Mouse (Mus musculus): ENCODE data around the gene Atox1. TPM values are rescaled to one million over a fixed set of nuclear protein-coding genes. Genes with fewer than 3 reads are reported as not detected.

The Atox1 gene
- polyA plus RNA-seq, 1 experiment from 2014 or later: 292 TPM

DNA sequence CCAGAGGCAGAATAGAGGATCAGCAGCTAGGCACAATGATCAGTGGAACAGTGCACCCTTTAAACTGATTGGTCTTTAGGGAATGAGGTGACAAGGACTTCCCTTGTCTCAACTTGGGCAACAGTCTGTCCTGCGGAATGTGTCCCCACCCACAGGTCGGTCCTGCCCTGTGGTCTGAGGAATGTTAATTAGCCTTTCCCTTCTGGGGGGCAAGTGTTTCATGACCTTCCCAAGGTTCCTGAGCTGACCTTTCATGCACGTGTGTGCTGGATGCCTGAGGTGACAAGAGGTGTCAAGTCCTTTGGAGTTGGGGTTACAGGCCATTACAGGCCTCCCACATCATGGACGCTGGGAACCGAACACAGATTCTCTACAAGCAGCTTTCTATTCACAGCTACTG is 21.3 kb downstream of the Atox1 start:
- Histone ChIP-seq H3K27me3 (replicated peaks; ENCODE audit: control insufficient read depth, insufficient read depth, low read length) (no peaks in the 10 kb centered on the region), H3K9ac (ENCODE audit: low read length) (no peak overlapping the region), H3K27ac (ENCODE audit: low read depth, low read length) (no peak overlapping the region), H3K4me1 (ENCODE audit: control insufficient read depth, insufficient read depth, low read length) (no peaks in the 10 kb centered on the region), H3K4me2 (ENCODE audit: low read length) (no peak overlapping the region), H3K9me3 (replicated peaks; ENCODE audit: control insufficient read depth, low read length) (no peaks in the 10 kb centered on the region), H3K4me3 (ENCODE audit: low read depth, low read length) (no peak overlapping the region), H3K36me3 (ENCODE audit: control insufficient read depth, insufficient read depth, low read length) (no peaks in the 10 kb centered on the region)
- 57% methylated on average over 5 of the region's 5 CpGs for WGBS
- no peak for DNase-seq (ENCODE audit: low spot score)
- ATAC-seq: no peak

- DNase-seq (ENCODE audit: low spot score) (no peak), ATAC-seq (no peak)
Observed at GRCm38 (mm10) chr11:55438031-55438430, 23.0 kb downstream of the Atox1 start.

DNA sequence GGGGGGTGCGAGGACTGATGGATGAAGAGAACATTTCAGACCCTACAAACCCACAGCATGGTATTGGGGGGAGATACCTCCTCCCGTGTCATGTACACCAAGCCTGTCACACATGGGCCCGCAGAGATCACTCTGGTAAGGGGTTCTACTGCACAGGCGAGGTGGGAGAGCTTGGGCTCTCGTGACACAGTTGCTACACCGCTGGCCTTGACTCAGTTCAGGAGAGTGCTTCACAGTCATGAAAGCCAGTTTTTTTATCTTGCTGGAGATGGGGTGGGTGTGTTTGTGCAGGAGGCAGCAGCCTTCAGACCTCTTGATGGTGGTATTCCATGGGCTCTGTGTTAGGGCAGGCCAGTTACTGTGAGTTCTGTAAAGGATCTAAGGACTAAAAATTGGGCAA is 24.9 kb downstream of the Atox1 start:
- no peak overlapping the region for H3K4me3 ChIP-seq (ENCODE audit: low read depth, low read length)
- DNase-seq (ENCODE audit: low spot score) (no peak), ATAC-seq (no peak)
- no peaks in the 10 kb centered on the region for H3K4me1 ChIP-seq (ENCODE audit: control insufficient read depth, insufficient read depth, low read length)
- no peaks in the 10 kb centered on the region for H3K27me3 ChIP-seq (replicated peaks; ENCODE audit: control insufficient read depth, insufficient read depth, low read length)
- no peak overlapping the region for H3K4me2 ChIP-seq (ENCODE audit: low read length)
- H3K27ac ChIP-seq (ENCODE audit: low read depth, low read length): no peak overlapping the region
- 86% methylated on average over 6 of the region's 6 CpGs for WGBS
- H3K9me3 ChIP-seq (replicated peaks; ENCODE audit: control insufficient read depth, low read length): no peaks in the 10 kb centered on the region
- no peak overlapping the region for H3K9ac ChIP-seq (ENCODE audit: low read length)
- H3K36me3 ChIP-seq (ENCODE audit: control insufficient read depth, insufficient read depth, low read length): no peaks in the 10 kb centered on the region

More at GRCm38 (mm10) chr11:55438031-55438430, 23.0 kb downstream of the Atox1 start:
- H3K27ac ChIP-seq (ENCODE audit: low read depth, low read length): no peak overlapping the region
- H3K9me3 ChIP-seq (replicated peaks; ENCODE audit: control insufficient read depth, low read length): no peaks in the 10 kb centered on the region
- no peaks in the 10 kb centered on the region for H3K27me3 ChIP-seq (replicated peaks; ENCODE audit: control insufficient read depth, insufficient read depth, low read length)
- WGBS: 34% methylated on average over 4 of the region's 4 CpGs
- H3K36me3 ChIP-seq (ENCODE audit: control insufficient read depth, insufficient read depth, low read length): no peaks in the 10 kb centered on the region
- 0 out of 2 replicates have a peak overlapping the region, but pooled peaks have one; percentile 2 for H3K9ac ChIP-seq (ENCODE audit: low read length)
- no peaks in the 10 kb centered on the region for H3K4me1 ChIP-seq (ENCODE audit: control insufficient read depth, insufficient read depth, low read length)
- H3K4me3 ChIP-seq (ENCODE audit: low read depth, low read length): no peak overlapping the region
- no peak overlapping the region for H3K4me2 ChIP-seq (ENCODE audit: low read length)

GRCm38 (mm10) chr11:55432981-55433380 is 28.1 kb downstream of the Atox1 start:
- no peaks in the 10 kb centered on the region for H3K9me3 ChIP-seq (replicated peaks; ENCODE audit: control insufficient read depth, low read length)
- peaks cover under 1% of the 10 kb centered on the region; the same call in 1 of the 2 replicates for H3K4me1 ChIP-seq (ENCODE audit: control insufficient read depth, insufficient read depth, low read length)
- no peak overlapping the region for H3K9ac ChIP-seq (ENCODE audit: low read length)
- H3K27me3 ChIP-seq (replicated peaks; ENCODE audit: control insufficient read depth, insufficient read depth, low read length): no peaks in the 10 kb centered on the region
- no peak overlapping the region for H3K4me3 ChIP-seq (ENCODE audit: low read depth, low read length)
- H3K4me2 ChIP-seq (ENCODE audit: low read length): no peak overlapping the region
- H3K36me3 ChIP-seq (ENCODE audit: control insufficient read depth, insufficient read depth, low read length): no peaks in the 10 kb centered on the region
- WGBS: 78% methylated on average over 3 of the region's 3 CpGs
- DNase-seq (ENCODE audit: low spot score) (no peak), ATAC-seq (no peak)
- H3K27ac ChIP-seq (ENCODE audit: low read depth, low read length): no peak overlapping the region

GRCm38 (mm10) chr11:55429973-55430372 is 31.1 kb downstream of the Atox1 start:
- WGBS: 88% methylated on average over 2 of the region's 2 CpGs
- Histone ChIP-seq H3K27me3 (replicated peaks; ENCODE audit: control insufficient read depth, insufficient read depth, low read length) (no peaks in the 10 kb centered on the region), H3K4me3 (ENCODE audit: low read depth, low read length) (no peak overlapping the region), H3K4me2 (ENCODE audit: low read length) (no peak overlapping the region), H3K27ac (ENCODE audit: low read depth, low read length) (no peak overlapping the region), H3K9me3 (replicated peaks; ENCODE audit: control insufficient read depth, low read length) (no peaks in the 10 kb centered on the region), H3K36me3 (ENCODE audit: control insufficient read depth, insufficient read depth, low read length) (no peaks in the 10 kb centered on the region), H3K4me1 (ENCODE audit: control insufficient read depth, insufficient read depth, low read length) (peaks cover 2% of the 10 kb centered on the region; the same call in 1 of the 2 replicates), H3K9ac (ENCODE audit: low read length) (no peak overlapping the region)
- ATAC-seq (no peak), DNase-seq (ENCODE audit: low spot score) (no peak)

DNA sequence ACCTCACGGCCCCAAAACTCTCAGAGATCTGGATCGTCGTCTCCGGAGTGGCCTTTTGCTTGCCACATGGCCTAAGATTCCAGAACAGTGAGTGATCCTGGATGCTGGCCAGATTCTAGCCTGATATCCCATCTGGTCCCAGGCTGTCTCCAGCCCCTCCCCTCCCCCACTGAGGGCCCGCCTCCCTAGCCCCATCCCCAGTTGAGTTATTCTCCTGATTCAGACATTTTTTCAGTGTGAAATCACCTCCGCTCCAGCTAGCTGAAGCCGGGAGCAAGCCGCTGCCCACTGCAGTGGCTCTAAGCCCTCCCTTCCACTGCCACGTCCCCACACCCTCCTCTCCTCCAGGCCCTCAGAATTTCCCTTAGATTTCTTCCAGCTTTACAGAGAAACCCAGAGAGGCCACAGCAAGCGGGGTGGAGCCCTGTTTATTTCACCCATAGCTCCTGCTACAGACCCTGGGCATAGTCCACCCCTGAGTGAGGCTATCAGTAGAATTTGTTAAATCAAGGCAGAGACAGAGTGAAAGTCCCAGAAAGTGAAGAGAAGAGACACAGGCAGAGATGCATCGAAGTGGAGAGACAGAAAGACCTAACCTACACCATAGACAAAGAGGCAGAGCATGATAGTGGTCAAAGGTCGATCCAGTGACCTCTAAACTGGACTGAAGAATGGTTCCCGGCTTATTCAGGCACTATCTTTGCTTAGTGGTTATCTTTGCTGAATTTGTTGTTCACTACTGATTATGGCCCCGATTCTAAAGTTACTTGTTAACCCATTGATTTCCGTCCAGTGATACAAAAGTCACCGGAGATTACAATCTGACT is 32.6 kb downstream of the Atox1 start:
- Histone ChIP-seq H3K9ac (ENCODE audit: low read length) (no peak overlapping the region), H3K9me3 (replicated peaks; ENCODE audit: control insufficient read depth, low read length) (no peaks in the 10 kb centered on the region), H3K4me1 (ENCODE audit: control insufficient read depth, insufficient read depth, low read length) (peaks cover 11% of the 10 kb centered on the region), H3K4me2 (ENCODE audit: low read length) (no peak overlapping the region), H3K36me3 (ENCODE audit: control insufficient read depth, insufficient read depth, low read length) (no peaks in the 10 kb centered on the region), H3K27ac (ENCODE audit: low read depth, low read length) (peak overlapping the region; percentile 9; the same call in 1 of the 2 replicates), H3K4me3 (ENCODE audit: low read depth, low read length) (no peak overlapping the region), H3K27me3 (replicated peaks; ENCODE audit: control insufficient read depth, insufficient read depth, low read length) (no peaks in the 10 kb centered on the region)
- 36% methylated on average over 16 of the region's 16 CpGs for WGBS
- ATAC-seq: peak; percentile 79
- peak; percentile 86 for DNase-seq (ENCODE audit: low spot score)

GRCm38 (mm10) chr11:55424746-55425360 is 36.2 kb downstream of the Atox1 start:
- ATAC-seq: no peak
- H3K27ac ChIP-seq (ENCODE audit: low read depth, low read length): no peak overlapping the region
- no peak overlapping the region for H3K4me3 ChIP-seq (ENCODE audit: low read depth, low read length)
- H3K27me3 ChIP-seq (replicated peaks; ENCODE audit: control insufficient read depth, insufficient read depth, low read length): no peaks in the 10 kb centered on the region
- H3K4me2 ChIP-seq (ENCODE audit: low read length): no peak overlapping the region
- DNase-seq (ENCODE audit: low spot score): no peak
- WGBS: 67% methylated on average over 8 of the region's 8 CpGs
- H3K9ac ChIP-seq (ENCODE audit: low read length): no peak overlapping the region
- no peaks in the 10 kb centered on the region for H3K36me3 ChIP-seq (ENCODE audit: control insufficient read depth, insufficient read depth, low read length)
- no peaks in the 10 kb centered on the region for H3K9me3 ChIP-seq (replicated peaks; ENCODE audit: control insufficient read depth, low read length)
- H3K4me1 ChIP-seq (ENCODE audit: control insufficient read depth, insufficient read depth, low read length): peaks cover 12% of the 10 kb centered on the region

- DNase-seq (ENCODE audit: low spot score) (peak; percentile 78), ATAC-seq (peak; percentile 66)
- WGBS: 3% methylated on average over 4 of the region's 4 CpGs
- no peaks in the 10 kb centered on the region for H3K36me3 ChIP-seq (ENCODE audit: control insufficient read depth, insufficient read depth, low read length)
- H3K4me2 ChIP-seq (ENCODE audit: low read length): no peak overlapping the region
- H3K9ac ChIP-seq (ENCODE audit: low read length): no peak overlapping the region
- peaks cover 19% of the 10 kb centered on the region for H3K4me1 ChIP-seq (ENCODE audit: control insufficient read depth, insufficient read depth, low read length)
- H3K9me3 ChIP-seq (replicated peaks; ENCODE audit: control insufficient read depth, low read length): no peaks in the 10 kb centered on the region
- H3K4me3 ChIP-seq (ENCODE audit: low read depth, low read length): no peak overlapping the region
- H3K27me3 ChIP-seq (replicated peaks; ENCODE audit: control insufficient read depth, insufficient read depth, low read length): no peaks in the 10 kb centered on the region
- peak overlapping the region; percentile 49; the same call in 1 of the 2 replicates for H3K27ac ChIP-seq (ENCODE audit: low read depth, low read length)
Observed at GRCm38 (mm10) chr11:55423756-55424155, 37.3 kb downstream of the Atox1 start.

DNA sequence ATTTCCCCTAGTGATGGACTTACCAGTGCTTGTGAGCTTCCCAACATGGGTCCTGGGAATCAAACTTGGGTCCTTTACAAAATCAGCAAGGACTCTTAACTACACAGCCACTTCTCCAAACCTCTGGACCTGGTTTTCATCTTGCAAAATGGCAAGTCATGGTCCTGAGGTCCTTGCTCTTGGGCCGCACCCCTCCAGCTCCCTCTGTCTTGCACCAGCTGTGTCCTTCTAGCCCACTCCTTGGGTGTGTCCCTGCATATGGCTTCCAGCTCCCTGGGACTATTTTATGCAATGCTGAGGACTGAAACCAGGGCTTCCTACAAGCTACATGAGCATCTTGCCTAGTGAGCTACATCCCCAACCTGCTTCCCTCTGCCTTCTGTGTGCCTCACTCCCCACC is 38.1 kb downstream of the Atox1 start, which contains the start of gene Sparc:
Gene Sparc (minus strand): TSS at position 206 of the 400 bp plus-strand sequence.
- Histone ChIP-seq H3K4me1 (ENCODE audit: control insufficient read depth, insufficient read depth, low read length) (peaks cover 25% of the 10 kb centered on the region), H3K4me2 (ENCODE audit: low read length) (no peak within 1 kb of the TSS), H3K9ac (ENCODE audit: low read length) (no peak within 1 kb of the TSS), H3K9me3 (replicated peaks; ENCODE audit: control insufficient read depth, low read length) (no peaks in the 10 kb centered on the region), H3K27ac (ENCODE audit: low read depth, low read length) (peak within 1 kb of the TSS; percentile 49; the same call in 1 of the 2 replicates), H3K36me3 (ENCODE audit: control insufficient read depth, insufficient read depth, low read length) (no peaks in the 10 kb centered on the region), H3K27me3 (replicated peaks; ENCODE audit: control insufficient read depth, insufficient read depth, low read length) (no peaks in the 10 kb centered on the region), H3K4me3 (ENCODE audit: low read depth, low read length) (no peak within 1 kb of the TSS)
- ATAC-seq (no peak), DNase-seq (ENCODE audit: low spot score) (no peak)
- 96% methylated on average over 1 of the region's 1 CpGs for WGBS

Data from forebrain, embryonic 14.5 days (tissue).